Mouse (Mus musculus) kidney, embryonic 14.5 days (tissue): ENCODE results near the gene Tirap. TPM values are rescaled to one million over a fixed set of nuclear protein-coding genes. Genes with fewer than 3 reads are reported as not detected.
A peak's percentile ranks its signal among the peaks of the same experiment; 100 is the strongest.

Experiments
- ATAC-seq: fragments of 200-750 bp; cut with Nextera tagmentation; 2 replicates; pipeline ENCODE4 v1.8.0; 2017; ENCODE audit warnings: moderate number of reproducible peaks, mild to moderate bottlenecking, moderate TSS enrichment, moderate library complexity; ENCODE audit not compliant: low FRiP score, low TSS enrichment
- H3K27ac ChIP-seq: fragments of 300-500 bp; sonication (generic); 2 replicates; pipeline ENCODE4 v1.5.1; 2014; ENCODE audit warnings: low read depth, mild to moderate bottlenecking, low read length, moderate library complexity, mixed read lengths
- H3K27me3 ChIP-seq: fragments of 300-500 bp; sonication (generic); 2 replicates; pipeline ENCODE4 v1.6.1; 2014; ENCODE audit warnings: mild to moderate bottlenecking, low read length; ENCODE audit not compliant: control insufficient read depth, insufficient read depth
- H3K36me3 ChIP-seq: fragments of 300-500 bp; sonication (generic); 2 replicates; pipeline ENCODE4 v1.6.1; 2014; ENCODE audit warnings: low read length, mixed read lengths; ENCODE audit not compliant: control insufficient read depth, insufficient read depth
- H3K4me1 ChIP-seq: fragments of 300-500 bp; sonication (generic); 2 replicates; pipeline ENCODE4 v1.6.1; 2014; ENCODE audit warnings: low read length, mixed read lengths; ENCODE audit not compliant: control insufficient read depth, insufficient read depth
- H3K4me2 ChIP-seq: fragments of 300-500 bp; sonication (generic); replicated peaks from 2 replicates; pipeline ENCODE4 v1.6.1; 2014; ENCODE audit warnings: low read depth, mild to moderate bottlenecking, low read length
- H3K4me3 ChIP-seq: fragments of 300-500 bp; sonication (generic); 2 replicates; pipeline ENCODE4 v1.5.1; 2014; ENCODE audit warnings: mild to moderate bottlenecking, low read length
- H3K9ac ChIP-seq: fragments of 300-500 bp; sonication (generic); 2 replicates; pipeline ENCODE4 v1.6.1; 2014; ENCODE audit warnings: low read depth, mild to moderate bottlenecking, low read length, moderate library complexity
- H3K9me3 ChIP-seq: fragments of 300-500 bp; sonication (generic); 2 replicates; pipeline ENCODE4 v1.6.1; 2016; ENCODE audit warnings: low read length; ENCODE audit not compliant: control insufficient read depth
- WGBS: fragments of 180-500 bp; shearing (Covaris S2); extraction: QIAGEN DNeasy Blood & Tissue Kit; methylation state at CpG from one replicate; pipeline ENCODE4 v1.1.7; 2014; 5-methylcytosine and 5-hydroxymethylcytosine counted together
- polyA plus RNA-seq: library from polyadenylated mRNA; unstranded; fragments of >200 nt; fragmentation: Nextera tagmentation; extraction: Ambion mirVana; gene quantifications from 2 replicates; pipeline ENCODE4 v1.2.1, GENCODE M21; 2014

Tirap gene
- polyA plus RNA-seq, 1 experiment from 2014 or later = 12.5 TPM

GRCm38 (mm10) chr9:35175251-35176123 lies 24.6 kb downstream of the Tirap start, which contains the start of gene Dcps:
Dcps (minus strand) TSS chr9:35176061.
- H3K9ac ChIP-seq = peak within 1 kb of the TSS; percentile 66
- under 1% methylated on average over 38 of the region's 38 CpGs for WGBS
- peak within 1 kb of the TSS; percentile 90 for H3K4me2 ChIP-seq
- H3K4me1 ChIP-seq = peaks cover 7% of the 10 kb centered on the region; the same call in 1 of the 2 replicates
- H3K27me3 ChIP-seq = no peaks in the 10 kb centered on the region
- peaks cover 4% of the 10 kb centered on the region for H3K36me3 ChIP-seq
- peak; percentile 98 for ATAC-seq
- no peaks in the 10 kb centered on the region for H3K9me3 ChIP-seq
- H3K4me3 ChIP-seq = peak within 1 kb of the TSS; percentile 69
- peak within 1 kb of the TSS; percentile 85 for H3K27ac ChIP-seq

- Histone ChIP-seq H3K9me3 (no peaks in the 10 kb centered on the region), H3K27me3 (no peaks in the 10 kb centered on the region), H3K4me3 (no peak overlapping the region), H3K27ac (no peak overlapping the region), H3K9ac (no peak overlapping the region), H3K4me2 (no peak overlapping the region), H3K36me3 (peaks cover 11% of the 10 kb centered on the region), H3K4me1 (peaks cover 7% of the 10 kb centered on the region; the same call in 1 of the 2 replicates)
- 81% methylated on average over 1 of the region's 1 CpGs for WGBS
- no peak for ATAC-seq
Observed at GRCm38 (mm10) chr9:35173331-35173730, 26.8 kb downstream of the Tirap start.

- Histone ChIP-seq H3K4me2 (no peak overlapping the region), H3K9ac (no peak overlapping the region), H3K4me1 (peaks cover 7% of the 10 kb centered on the region; the same call in 1 of the 2 replicates), H3K27me3 (no peaks in the 10 kb centered on the region), H3K4me3 (no peak overlapping the region), H3K27ac (no peak overlapping the region), H3K9me3 (no peaks in the 10 kb centered on the region), H3K36me3 (peaks cover 11% of the 10 kb centered on the region)
- WGBS = 93% methylated on average over 7 of the region's 7 CpGs
- ATAC-seq = no peak
Observed at GRCm38 (mm10) chr9:35170071-35170470, 30.0 kb downstream of the Tirap start.

- H3K9ac ChIP-seq = no peak overlapping the region
- H3K36me3 ChIP-seq = peaks cover 11% of the 10 kb centered on the region
- no peak overlapping the region for H3K4me2 ChIP-seq
- no peaks in the 10 kb centered on the region for H3K27me3 ChIP-seq
- no peaks in the 10 kb centered on the region for H3K4me1 ChIP-seq
- ATAC-seq = peak; percentile 41; the same call in 1 of the 2 replicates
- H3K27ac ChIP-seq = 0 out of 2 replicates have a peak overlapping the region, but pooled peaks have one; percentile 24
- H3K9me3 ChIP-seq = no peaks in the 10 kb centered on the region
- WGBS = 59% methylated on average over 9 of the region's 9 CpGs
- no peak overlapping the region for H3K4me3 ChIP-seq
Observed at GRCm38 (mm10) chr9:35166798-35167635, 33.1 kb downstream of the Tirap start.

GRCm38 (mm10) chr9:35166144-35166797 lies 33.8 kb downstream of the Tirap start:
- WGBS = 21% methylated on average over 3 of the region's 3 CpGs
- Histone ChIP-seq H3K36me3 (peaks cover 11% of the 10 kb centered on the region), H3K9me3 (no peaks in the 10 kb centered on the region), H3K9ac (no peak overlapping the region), H3K4me2 (no peak overlapping the region), H3K4me3 (no peak overlapping the region), H3K4me1 (no peaks in the 10 kb centered on the region), H3K27ac (no peak overlapping the region), H3K27me3 (no peaks in the 10 kb centered on the region)
- peak; percentile 70 for ATAC-seq

GRCm38 (mm10) chr9:35164142-35164874 lies 35.8 kb downstream of the Tirap start:
- Histone ChIP-seq H3K27me3 (no peaks in the 10 kb centered on the region), H3K4me2 (no peak overlapping the region), H3K4me1 (no peaks in the 10 kb centered on the region), H3K9ac (no peak overlapping the region), H3K27ac (no peak overlapping the region), H3K4me3 (no peak overlapping the region), H3K9me3 (no peaks in the 10 kb centered on the region), H3K36me3 (no peaks in the 10 kb centered on the region; the same call in 1 of the 2 replicates)
- 79% methylated on average over 5 of the region's 5 CpGs for WGBS
- ATAC-seq = no peak

- Histone ChIP-seq H3K4me3 (no peak overlapping the region), H3K4me2 (no peak overlapping the region), H3K9me3 (no peaks in the 10 kb centered on the region), H3K27me3 (no peaks in the 10 kb centered on the region), H3K36me3 (no peaks in the 10 kb centered on the region; the same call in 1 of the 2 replicates), H3K9ac (no peak overlapping the region), H3K4me1 (no peaks in the 10 kb centered on the region; the same call in 1 of the 2 replicates), H3K27ac (no peak overlapping the region)
- 91% methylated on average over 11 of the region's 11 CpGs for WGBS
- ATAC-seq = no peak
Observed at GRCm38 (mm10) chr9:35163011-35163690, 36.9 kb downstream of the Tirap start.

- Histone ChIP-seq H3K4me1 (no peaks in the 10 kb centered on the region; the same call in 1 of the 2 replicates), H3K36me3 (no peaks in the 10 kb centered on the region; the same call in 1 of the 2 replicates), H3K9ac (no peak overlapping the region), H3K4me3 (no peak overlapping the region), H3K9me3 (no peaks in the 10 kb centered on the region), H3K27ac (no peak overlapping the region), H3K4me2 (no peak overlapping the region), H3K27me3 (no peaks in the 10 kb centered on the region)
- no peak for ATAC-seq
- WGBS = 83% methylated on average over 7 of the region's 7 CpGs
Observed at GRCm38 (mm10) chr9:35161721-35162120, 38.4 kb downstream of the Tirap start.
